Mouse (Mus musculus) heart, adult 2 months (tissue): ENCODE measurements around the gene Pde4d. TPM values are rescaled to one million over a fixed set of nuclear protein-coding genes. Genes with fewer than 3 reads are reported as not detected.
"Not testable (repeated sequence)": the region's sequence is repeated elsewhere in the genome, so short reads cannot be mapped to it uniquely, and the experiment has no call there.

Experiments used
- DNase-seq, 2 experiments: peaks; one replicate each; pipeline ENCODE4 v3.0.0; 2021
- H3K27ac ChIP-seq: fragments of 200-600 bp; 2 replicates; pipeline ENCODE4 v1.8.1; 2022
- H3K27me3 ChIP-seq: fragments of 200-500 bp; 2 replicates; pipeline ENCODE4 v1.6.1; 2012; ENCODE audit warnings: mild to moderate bottlenecking, low read length, inconsistent platforms, mixed read lengths; ENCODE audit not compliant: control insufficient read depth, insufficient read depth
- H3K36me3 ChIP-seq: fragments of 200-500 bp; 2 replicates; pipeline ENCODE4 v1.6.1; 2012; ENCODE audit warnings: low read length, inconsistent platforms; ENCODE audit not compliant: control insufficient read depth, insufficient read depth
- H3K4me1 ChIP-seq: fragments of 200-500 bp; 2 replicates; pipeline ENCODE4 v1.6.1; 2011; ENCODE audit warnings: low read length; ENCODE audit not compliant: control insufficient read depth, insufficient read depth
- H3K4me3 ChIP-seq: fragments of 200-600 bp; 2 replicates; pipeline ENCODE4 v1.8.1; 2022
- H3K79me2 ChIP-seq: fragments of 200-500 bp; replicated peaks from 2 replicates; pipeline ENCODE4 v1.6.1; 2012; ENCODE audit warnings: mild to moderate bottlenecking, inconsistent platforms, low read length, moderate library complexity, mixed read lengths; ENCODE audit not compliant: control insufficient read depth, insufficient read depth
- H3K9ac ChIP-seq: fragments of 200-500 bp; 2 replicates; pipeline ENCODE4 v1.6.1; 2012; ENCODE audit warnings: low read depth, mild to moderate bottlenecking, control low read depth, inconsistent platforms, low read length, mixed read lengths
- CTCF ChIP-seq: fragments of 200-600 bp; IDR thresholded peaks from 2 replicates; pipeline ENCODE4 v1.8.1; 2022; ENCODE audit warnings: antibody characterized with exemption, mild to moderate bottlenecking, moderate library complexity
- EP300 ChIP-seq: fragments of 200-500 bp; IDR thresholded peaks from 2 replicates; pipeline ENCODE4 v1.6.1; 2011; ENCODE audit warnings: low read depth, low read length, control low read depth; ENCODE audit not compliant: insufficient read depth
- POLR2A ChIP-seq: fragments of 200-500 bp; IDR thresholded peaks from 2 replicates; pipeline ENCODE4 v1.6.1; 2011; ENCODE audit warnings: mild to moderate bottlenecking, low read depth, low read length, control low read depth; ENCODE audit not compliant: insufficient read depth
- WGBS: fragments of 180-500 bp; shearing (Covaris S2); methylation state at CpG from one replicate; pipeline ENCODE4 v1.1.7; 2018; 5-methylcytosine and 5-hydroxymethylcytosine counted together
- intact Hi-C: fragments of 180-260 bp; cut with DNase I; formaldehyde crosslinking; loops from one replicate; pipeline ENCODE4 v1.15.1; 2025
- polyA plus RNA-seq: library from polyadenylated mRNA; depleted of rRNA; stranded (reverse); fragments of >200 nt; gene quantifications from 2 replicates; pipeline ENCODE4 v1.2.3, GENCODE M21; 2012
- total RNA-seq, 2 experiments: library from RNA; stranded (reverse); gene quantifications; 2 replicates each; pipeline ENCODE4 v1.2.3; 2021

Pde4d gene
- total and polyA plus RNA-seq, 3 experiments, result 11.5 to 40.1 (median 38.1) TPM

DNA sequence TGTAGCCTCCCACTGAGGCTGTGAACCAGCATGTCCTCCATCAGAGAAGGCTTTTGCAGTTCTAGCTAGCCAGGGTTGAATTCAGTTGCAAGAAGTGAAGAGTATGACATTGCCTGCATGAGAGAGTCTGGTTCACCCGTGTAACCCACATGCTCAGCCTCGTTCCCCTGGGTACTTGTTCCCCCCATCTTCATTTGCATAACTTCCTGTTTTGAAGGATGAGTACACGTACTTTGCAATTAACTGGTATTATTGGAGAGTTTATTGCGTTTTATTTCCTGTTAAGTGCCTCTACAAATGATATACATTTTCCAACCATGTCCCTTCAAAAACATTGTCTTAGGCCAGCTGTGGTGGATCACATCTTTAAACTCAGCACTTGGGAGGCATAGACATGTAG, 237.1 kb downstream of the Pde4d start:
- WGBS, result 53% methylated on average over 4 of the region's 4 CpGs
- Histone ChIP-seq H3K4me3 (no peak overlapping the region), H3K4me1 (no peaks in the 10 kb centered on the region), H3K36me3 (no peaks in the 10 kb centered on the region; the same call in 1 of the 2 replicates), H3K27me3 (no peaks in the 10 kb centered on the region), H3K9ac (no peak overlapping the region), H3K27ac (no peak overlapping the region), H3K79me2 (no peaks in the 10 kb centered on the region)
- intact Hi-C loops, result no loop called here
- no peak for DNase-seq
- TF ChIP-seq EP300, result no peak
- TF ChIP-seq POLR2A, result no peak
- TF ChIP-seq CTCF, result no peak

DNA sequence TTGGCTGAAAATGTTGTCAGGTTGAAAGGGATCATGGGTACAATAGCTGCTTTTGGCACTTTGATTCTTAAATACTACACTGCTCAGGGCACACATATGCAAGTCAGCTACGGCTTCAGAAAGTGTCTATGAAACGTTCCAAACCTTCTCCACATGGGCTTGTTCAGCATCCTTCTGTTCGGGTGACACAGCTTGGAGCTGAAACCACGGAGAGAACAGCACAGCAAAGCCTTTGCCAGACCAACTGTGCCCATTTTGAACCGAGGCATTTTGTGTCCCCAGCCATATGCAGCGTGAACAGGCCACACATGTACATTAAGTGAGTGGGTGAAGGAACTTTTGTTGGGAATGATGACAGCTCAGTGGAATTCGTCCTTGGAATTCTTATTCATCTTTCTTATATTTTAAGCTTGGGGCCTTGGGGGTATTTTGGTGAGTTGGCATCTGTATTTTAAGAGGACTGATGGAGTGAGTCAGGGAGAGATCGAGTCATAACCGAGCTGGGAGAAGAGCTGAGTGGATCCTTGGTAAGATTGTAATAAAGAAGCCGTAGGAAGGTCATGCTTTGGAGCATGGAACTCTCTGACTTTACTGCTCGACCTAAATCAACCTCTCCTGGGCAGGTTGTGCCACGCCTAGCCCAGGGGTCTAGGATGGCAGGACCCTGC, 243.3 kb downstream of the Pde4d start:
- TF ChIP-seq EP300 (no peak), POLR2A (no peak), CTCF (no peak)
- no peak for DNase-seq
- Histone ChIP-seq H3K4me1 (no peaks in the 10 kb centered on the region), H3K9ac (no peak overlapping the region), H3K27me3 (no peaks in the 10 kb centered on the region), H3K79me2 (no peaks in the 10 kb centered on the region), H3K4me3 (no peak overlapping the region), H3K27ac (no peak overlapping the region), H3K36me3 (no peaks in the 10 kb centered on the region)
- intact Hi-C loops, result no loop called here
- WGBS, result 78% methylated on average over 12 of the region's 12 CpGs

DNA sequence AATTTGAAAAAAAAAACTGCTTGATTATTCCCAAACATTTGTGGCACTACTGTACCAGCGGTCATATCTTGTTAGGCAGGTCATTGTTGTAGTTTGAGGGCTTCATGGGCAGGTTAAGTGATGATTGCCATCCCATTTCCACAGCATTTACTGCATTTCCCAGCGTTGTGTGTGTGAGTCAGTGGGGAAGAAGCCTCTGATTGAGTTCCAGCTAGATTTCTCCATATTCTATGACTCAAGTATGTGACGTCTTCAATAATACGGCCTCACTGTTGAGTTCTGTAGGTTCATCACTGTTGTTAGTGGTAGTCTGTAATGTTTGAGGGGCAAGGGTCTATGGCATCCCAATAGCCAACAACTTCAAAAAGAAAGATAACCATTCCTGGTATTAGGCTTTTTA, 255.7 kb downstream of the Pde4d start:
- no peaks in the 10 kb centered on the region for H3K4me1 ChIP-seq
- intact Hi-C loops, result no loop called here
- WGBS, result 85% methylated on average over 4 of the region's 4 CpGs
- no peak for DNase-seq
- H3K9ac ChIP-seq, result no peak overlapping the region
- no peaks in the 10 kb centered on the region for H3K36me3 ChIP-seq
- H3K4me3 ChIP-seq, result no peak overlapping the region
- H3K79me2 ChIP-seq, result no peaks in the 10 kb centered on the region
- H3K27me3 ChIP-seq, result no peaks in the 10 kb centered on the region
- no peak overlapping the region for H3K27ac ChIP-seq
- TF ChIP-seq POLR2A (no peak), CTCF (no peak), EP300 (no peak)

DNA sequence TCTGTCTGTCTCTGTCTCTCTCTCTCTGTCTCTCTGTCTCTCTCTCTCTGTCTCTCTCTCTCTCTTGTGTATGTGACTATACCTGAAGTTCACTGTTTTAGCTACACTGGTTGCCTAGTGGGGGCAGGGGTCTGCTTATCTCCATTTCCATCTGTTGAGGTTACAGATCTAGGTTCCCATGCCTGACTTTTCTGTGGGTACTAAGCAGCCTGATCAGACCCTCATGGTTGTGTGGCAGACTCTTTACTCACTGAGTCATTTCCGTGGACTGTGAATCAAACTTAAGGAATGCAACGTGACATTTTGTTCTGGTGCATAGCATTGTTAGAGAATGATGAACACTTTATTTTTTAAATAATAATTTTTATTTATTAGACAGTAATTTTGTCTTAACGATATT, 264.3 kb downstream of the Pde4d start:
- Histone ChIP-seq H3K9ac (no peak overlapping the region), H3K27me3 (no peaks in the 10 kb centered on the region), H3K4me3 (no peak overlapping the region), H3K4me1 (no peaks in the 10 kb centered on the region), H3K79me2 (no peaks in the 10 kb centered on the region), H3K36me3 (no peaks in the 10 kb centered on the region), H3K27ac (no peak overlapping the region)
- TF ChIP-seq EP300, result no peak
- WGBS, result 78% methylated on average over 3 of the region's 3 CpGs
- DNase-seq, result no peak
- intact Hi-C loops, result no loop called here

DNA sequence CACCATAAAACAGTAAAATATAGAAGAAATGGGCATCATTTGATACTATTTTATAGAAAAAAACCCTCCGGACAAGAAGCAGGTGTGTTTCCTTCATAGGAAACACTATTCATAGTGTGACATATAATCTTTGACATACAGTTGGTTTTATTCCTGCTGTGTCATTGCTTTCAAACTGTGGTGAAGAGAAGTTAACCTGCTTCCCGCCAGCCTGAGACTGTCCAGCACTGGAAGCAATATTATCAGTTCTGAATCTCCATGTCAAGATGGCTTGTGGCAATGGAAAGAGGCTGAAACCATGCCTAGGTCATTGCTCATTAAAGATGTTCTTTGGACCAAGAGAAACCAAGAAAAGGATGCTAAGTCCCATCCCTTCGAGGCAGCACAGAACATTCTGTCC, 265.3 kb downstream of the Pde4d start:
- no peak for TF ChIP-seq EP300
- no peak for TF ChIP-seq CTCF

DNA sequence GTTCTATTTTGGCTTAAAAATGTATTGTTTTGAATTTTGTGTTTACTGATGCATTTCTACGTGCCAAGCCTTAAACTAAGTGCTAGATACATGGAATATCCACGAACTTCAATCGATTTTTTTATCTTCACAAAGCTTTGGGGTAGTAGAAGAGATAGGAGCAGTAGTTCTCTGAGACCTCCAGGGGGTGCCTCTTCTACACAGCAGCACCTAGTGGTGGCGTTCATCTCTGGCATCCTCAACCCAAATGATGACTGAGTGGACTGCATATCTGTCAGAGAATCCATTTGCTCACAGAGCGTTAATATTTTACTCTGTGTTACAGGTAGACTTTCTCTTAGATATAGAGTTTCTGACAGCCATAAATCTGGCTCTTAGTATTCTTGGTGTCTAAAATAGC, 272.5 kb downstream of the Pde4d start:
- WGBS, result 70% methylated on average over 5 of the region's 5 CpGs
- no peaks in the 10 kb centered on the region for H3K79me2 ChIP-seq

More for the DNA sequence above, 265.3 kb downstream of the Pde4d start:
- Histone ChIP-seq H3K79me2 (no peaks in the 10 kb centered on the region), H3K4me3 (no peak overlapping the region), H3K27me3 (no peaks in the 10 kb centered on the region), H3K9ac (no peak overlapping the region), H3K27ac (no peak overlapping the region), H3K36me3 (no peaks in the 10 kb centered on the region), H3K4me1 (no peaks in the 10 kb centered on the region)
- 77% methylated on average over 3 of the region's 3 CpGs for WGBS
- DNase-seq, result no peak
- intact Hi-C loops, result no loop called here

DNA sequence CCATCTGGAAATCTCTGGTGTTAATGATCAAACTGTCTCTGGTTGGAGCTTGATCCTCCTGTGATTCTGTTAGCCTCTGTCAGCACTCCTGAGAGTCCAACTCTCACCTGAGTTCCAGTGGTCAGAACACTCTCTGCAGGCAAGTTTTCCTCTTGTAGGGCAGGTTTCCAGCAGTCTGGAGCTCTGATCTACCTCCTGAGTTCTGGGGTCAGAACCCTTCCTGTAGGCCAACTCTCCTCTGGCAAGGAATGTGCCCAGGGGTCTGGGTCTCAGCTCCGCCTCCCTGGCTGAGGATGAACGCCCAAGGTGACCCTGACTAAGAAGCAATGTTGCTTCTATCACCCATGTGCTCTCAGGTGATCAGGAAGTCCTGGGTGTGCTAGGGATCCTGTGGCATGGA, 284.6 kb downstream of the Pde4d start:
- H3K9ac ChIP-seq, H3K4me3 ChIP-seq, intact Hi-C loops, H3K27me3 ChIP-seq, H3K79me2 ChIP-seq, H3K27ac ChIP-seq, H3K4me1 ChIP-seq, H3K36me3 ChIP-seq, DNase-seq: not testable (repeated sequence)
- WGBS, result 85% methylated on average over 2 of the region's 2 CpGs

More for the DNA sequence above, 272.5 kb downstream of the Pde4d start:
- Histone ChIP-seq H3K36me3 (no peaks in the 10 kb centered on the region), H3K27me3 (no peaks in the 10 kb centered on the region), H3K4me1 (no peaks in the 10 kb centered on the region), H3K4me3 (no peak overlapping the region), H3K27ac (no peak overlapping the region), H3K9ac (no peak overlapping the region)
- intact Hi-C loops, result loop anchor here (2.0 kb wide), 1 partner anchor 491 kb away; no protein-coding TSS in a partner anchor
- TF ChIP-seq CTCF (peak; percentile 68), POLR2A (no peak)
- DNase-seq, result peak in 1 of 2 experiments; percentile 5
